Mouse (Mus musculus): ENCODE results near the gene Best2. TPM values are rescaled to one million over a fixed set of nuclear protein-coding genes. Genes with fewer than 3 reads are reported as not detected.
A peak's percentile ranks its signal among the peaks of the same experiment; 100 is the strongest.

Gene Best2
- polyA plus RNA-seq, 1 experiment: not detected

DNA sequence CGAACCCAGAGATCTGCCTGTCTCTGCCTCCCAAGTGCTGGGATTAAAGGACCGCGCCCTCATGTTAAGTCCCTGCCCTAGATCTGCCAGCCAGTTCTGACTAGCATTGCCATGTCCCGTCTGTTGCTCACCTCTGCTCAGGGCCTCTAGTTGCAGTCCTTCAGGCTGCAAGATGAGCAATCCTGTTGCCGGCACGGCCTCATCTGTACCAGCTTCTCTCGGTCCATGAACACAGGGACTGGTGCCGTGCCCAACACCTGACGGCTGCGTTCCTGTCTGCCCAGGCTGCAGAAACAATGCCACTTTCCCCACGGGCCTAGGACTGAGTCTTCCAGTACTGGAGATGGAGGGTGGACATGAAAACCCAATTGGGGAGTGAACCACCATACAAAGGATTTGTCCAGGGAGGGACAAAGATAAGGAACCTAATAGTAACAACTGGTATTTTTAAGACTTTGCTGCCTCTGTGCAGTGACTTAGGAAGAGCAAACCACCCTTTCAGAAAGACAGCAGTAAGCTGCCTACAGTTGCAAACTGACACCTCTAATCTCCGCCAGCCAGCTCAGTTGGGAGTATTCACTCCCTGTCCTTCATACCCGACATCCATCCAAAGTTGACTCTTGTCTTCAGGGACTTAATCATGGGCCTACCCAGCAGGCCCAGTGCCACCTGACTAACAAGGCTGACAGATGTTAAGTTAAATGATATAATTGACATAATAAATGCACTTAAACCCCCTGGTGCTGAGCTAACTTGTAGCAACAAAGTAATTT, 46.6 kb downstream of the Best2 start:
- H3K27ac ChIP-seq (ENCODE audit: insufficient read depth, low read depth, low read length): no peak overlapping the region
- TF ChIP-seq POLR2A (IDR thresholded peaks at IDR 0.05; ENCODE audit: insufficient read depth, low read depth, low read length): no peak
- no peak for TF ChIP-seq CTCF (IDR thresholded peaks at IDR 0.05; ENCODE audit: insufficient read depth, low read depth, low read length)
- WGBS: 88% methylated on average over 13 of the region's 13 CpGs
- H3K4me3 ChIP-seq (ENCODE audit: insufficient read depth, low read depth, low read length): no peak overlapping the region
- H3K4me1 ChIP-seq (ENCODE audit: control insufficient read depth, insufficient read depth, low read length): peaks cover 14% of the 10 kb centered on the region

DNA sequence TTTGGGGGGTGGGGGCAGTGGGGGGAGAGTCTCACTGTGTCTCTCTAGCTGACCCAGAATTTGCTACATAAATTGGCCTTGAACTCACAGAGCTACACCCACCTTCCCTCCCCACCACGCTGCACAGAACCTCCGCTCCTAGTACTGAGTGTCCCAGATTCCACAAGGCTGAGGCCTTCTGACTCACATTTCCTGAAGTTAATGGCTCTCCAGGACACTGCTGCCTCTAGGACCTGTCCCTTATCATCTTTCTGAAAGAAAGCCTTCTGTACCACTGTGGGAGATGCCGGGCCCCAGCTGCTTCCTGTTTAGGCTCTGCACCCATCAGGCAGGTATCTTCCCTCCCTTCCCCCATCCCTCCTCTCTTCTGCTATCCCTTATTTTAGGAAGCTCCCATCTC, 47.7 kb downstream of the Best2 start:
- H3K4me3 ChIP-seq (ENCODE audit: insufficient read depth, low read depth, low read length): no peak overlapping the region
- 71% methylated on average over 3 of the region's 3 CpGs for WGBS
- no peak for TF ChIP-seq POLR2A (IDR thresholded peaks at IDR 0.05; ENCODE audit: insufficient read depth, low read depth, low read length)
- TF ChIP-seq CTCF (IDR thresholded peaks at IDR 0.05; ENCODE audit: insufficient read depth, low read depth, low read length): no peak
- no peak overlapping the region for H3K27ac ChIP-seq (ENCODE audit: insufficient read depth, low read depth, low read length)
- H3K4me1 ChIP-seq (ENCODE audit: control insufficient read depth, insufficient read depth, low read length): peaks cover 14% of the 10 kb centered on the region

DNA sequence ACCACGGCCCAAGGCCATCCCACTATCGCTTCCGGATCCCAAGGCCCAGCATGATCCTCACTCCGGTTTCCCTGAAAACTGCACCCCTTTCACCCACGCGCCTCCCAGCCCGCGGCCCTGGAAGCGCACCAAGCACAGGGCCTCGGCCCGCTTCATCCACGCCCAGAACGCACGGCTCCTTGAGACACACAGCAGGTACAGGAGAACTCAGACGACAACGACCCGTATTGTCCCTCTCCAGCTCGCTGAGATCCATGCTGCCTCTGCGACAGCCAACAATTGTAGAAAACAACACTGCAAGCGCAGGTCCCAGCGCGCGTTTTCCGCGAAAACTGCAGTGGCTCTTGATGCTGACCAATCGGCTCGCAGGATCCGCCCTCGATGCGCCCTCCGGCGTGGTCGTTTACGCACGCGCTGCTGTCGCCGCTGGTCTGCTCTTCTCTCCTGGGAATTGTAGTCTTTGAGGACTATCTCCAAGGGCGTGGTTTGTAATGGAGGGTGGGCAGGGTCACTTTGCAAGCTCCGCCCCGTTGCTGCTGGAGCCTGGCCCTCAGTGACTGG, 48.5 kb downstream of the Best2 start:
- WGBS: under 1% methylated on average over 41 of the region's 41 CpGs

DNA sequence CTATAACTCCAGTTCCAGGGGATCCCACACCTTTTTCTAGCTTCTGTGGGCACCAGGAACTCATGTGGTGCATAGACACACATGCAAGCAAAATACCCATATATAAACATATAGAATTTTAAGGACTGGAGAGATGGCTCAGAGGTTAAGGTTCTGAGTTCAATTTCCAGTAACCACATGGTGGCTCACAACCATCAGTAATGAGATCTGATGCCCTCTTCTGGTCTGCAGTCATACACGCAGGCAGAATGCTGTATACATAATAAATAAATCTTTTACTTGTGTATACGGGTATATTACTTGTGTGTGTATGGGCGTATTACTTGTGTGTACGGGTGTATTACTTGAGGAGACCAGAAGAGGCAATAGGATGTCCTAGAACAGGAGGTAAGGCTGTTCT, 50.4 kb downstream of the Best2 start:
- WGBS: 86% methylated on average over 4 of the region's 4 CpGs
- Histone ChIP-seq H3K4me3 (ENCODE audit: insufficient read depth, low read depth, low read length) (no peak overlapping the region), H3K27ac (ENCODE audit: insufficient read depth, low read depth, low read length) (no peak overlapping the region), H3K4me1 (ENCODE audit: control insufficient read depth, insufficient read depth, low read length) (peaks cover 5% of the 10 kb centered on the region)
- no peak for TF ChIP-seq CTCF (IDR thresholded peaks at IDR 0.05; ENCODE audit: insufficient read depth, low read depth, low read length)
- no peak for TF ChIP-seq POLR2A (IDR thresholded peaks at IDR 0.05; ENCODE audit: insufficient read depth, low read depth, low read length)

More for the DNA sequence above, 48.5 kb downstream of the Best2 start:
- 0 out of 2 replicates have a peak, but pooled peaks have one; percentile 35 for TF ChIP-seq POLR2A (IDR thresholded peaks at IDR 0.05; ENCODE audit: insufficient read depth, low read depth, low read length)
- TF ChIP-seq CTCF (IDR thresholded peaks at IDR 0.05; ENCODE audit: insufficient read depth, low read depth, low read length): no peak
- Histone ChIP-seq H3K4me3 (ENCODE audit: insufficient read depth, low read depth, low read length) (peak overlapping the region; percentile 72), H3K27ac (ENCODE audit: insufficient read depth, low read depth, low read length) (no peak overlapping the region), H3K4me1 (ENCODE audit: control insufficient read depth, insufficient read depth, low read length) (peaks cover 8% of the 10 kb centered on the region)

DNA sequence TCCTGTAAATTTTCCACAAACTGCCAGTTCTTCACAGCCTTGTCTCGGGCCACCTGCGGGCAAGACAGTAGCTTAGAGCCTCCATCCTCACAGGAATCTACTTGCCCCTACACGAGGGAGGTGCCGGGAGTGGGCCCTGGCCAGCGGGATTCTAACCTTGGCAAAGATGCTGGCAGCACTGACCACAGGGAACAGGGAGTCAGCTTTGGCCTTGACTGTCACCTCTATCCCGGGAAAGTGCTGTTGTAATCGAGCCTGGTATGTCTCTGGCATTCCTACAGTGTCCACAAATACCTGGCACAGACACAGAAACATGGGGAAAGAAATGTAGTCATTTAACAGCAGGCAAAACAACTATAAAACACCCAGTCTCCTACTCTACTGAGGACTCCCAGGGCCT, 54.5 kb downstream of the Best2 start:
- no peak overlapping the region for H3K27ac ChIP-seq (ENCODE audit: insufficient read depth, low read depth, low read length)
- WGBS: 89% methylated on average over 7 of the region's 7 CpGs
- no peak for TF ChIP-seq POLR2A (IDR thresholded peaks at IDR 0.05; ENCODE audit: insufficient read depth, low read depth, low read length)
- no peak for TF ChIP-seq CTCF (IDR thresholded peaks at IDR 0.05; ENCODE audit: insufficient read depth, low read depth, low read length)

More for the DNA sequence above, 54.5 kb downstream of the Best2 start:
- no peak overlapping the region for H3K4me3 ChIP-seq (ENCODE audit: insufficient read depth, low read depth, low read length)
- no peaks in the 10 kb centered on the region for H3K4me1 ChIP-seq (ENCODE audit: control insufficient read depth, insufficient read depth, low read length)

Other genes with a start within 250 kb of the Best2 start
- not detected in 2 replicates for gene Nfix, start 214.2 kb downstream of the Best2 start, polyA plus RNA-seq (2012; ENCODE audit: insufficient read depth, insufficient read length, low replicate concordance, missing spikeins)
- gene Dand5, start 191.7 kb downstream of the Best2 start, polyA plus RNA-seq (2012; ENCODE audit: insufficient read depth, insufficient read length, low replicate concordance, missing spikeins): not detected in 2 replicates
- gene Gadd45gip1, start 183.0 kb downstream of the Best2 start, polyA plus RNA-seq (2012; ENCODE audit: insufficient read depth, insufficient read length, low replicate concordance, missing spikeins): not detected in 2 replicates
- not detected in 2 replicates for gene Rad23a, start 173.9 kb downstream of the Best2 start, polyA plus RNA-seq (2012; ENCODE audit: insufficient read depth, insufficient read length, low replicate concordance, missing spikeins)
- 225 TPM in 1 of 2 replicates, not detected in the other for gene Calr, start 167.6 kb downstream of the Best2 start, polyA plus RNA-seq (2012; ENCODE audit: insufficient read depth, insufficient read length, low replicate concordance, missing spikeins)
- not detected in 2 replicates for gene Farsa, start 157.5 kb downstream of the Best2 start, polyA plus RNA-seq (2012; ENCODE audit: insufficient read depth, insufficient read length, low replicate concordance, missing spikeins)
- not detected in 2 replicates for gene Syce2, start 142.4 kb downstream of the Best2 start, polyA plus RNA-seq (2012; ENCODE audit: insufficient read depth, insufficient read length, low replicate concordance, missing spikeins)
- gene Gcdh, start 120.6 kb downstream of the Best2 start, polyA plus RNA-seq (2012; ENCODE audit: insufficient read depth, insufficient read length, low replicate concordance, missing spikeins): not detected in 2 replicates
- gene Klf1, start 112.6 kb downstream of the Best2 start, polyA plus RNA-seq (2012; ENCODE audit: insufficient read depth, insufficient read length, low replicate concordance, missing spikeins): not detected in 2 replicates
- gene Dnase2a, start 106.0 kb downstream of the Best2 start, polyA plus RNA-seq (2012; ENCODE audit: insufficient read depth, insufficient read length, low replicate concordance, missing spikeins): not detected in 2 replicates
- not detected in 2 replicates for gene Mast1, start 77.2 kb downstream of the Best2 start, polyA plus RNA-seq (2012; ENCODE audit: insufficient read depth, insufficient read length, low replicate concordance, missing spikeins)
- gene Rtbdn, start 67.5 kb downstream of the Best2 start, polyA plus RNA-seq (2012; ENCODE audit: insufficient read depth, insufficient read length, low replicate concordance, missing spikeins): not detected in 2 replicates
- not detected in 2 replicates for gene Gm49661, start 45.1 kb downstream of the Best2 start, polyA plus RNA-seq (2012; ENCODE audit: insufficient read depth, insufficient read length, low replicate concordance, missing spikeins)
- gene Prdx2, start 44.9 kb downstream of the Best2 start, polyA plus RNA-seq (2012; ENCODE audit: insufficient read depth, insufficient read length, low replicate concordance, missing spikeins): not detected in 2 replicates
- not detected in 2 replicates for gene Rnaseh2a, start 44.8 kb downstream of the Best2 start, polyA plus RNA-seq (2012; ENCODE audit: insufficient read depth, insufficient read length, low replicate concordance, missing spikeins)
- gene Junb, start 35.8 kb downstream of the Best2 start, polyA plus RNA-seq (2012; ENCODE audit: insufficient read depth, insufficient read length, low replicate concordance, missing spikeins): not detected in 2 replicates
- not detected in 2 replicates for gene Hook2, start 23.9 kb downstream of the Best2 start, polyA plus RNA-seq (2012; ENCODE audit: insufficient read depth, insufficient read length, low replicate concordance, missing spikeins)
- gene Asna1, start 10.8 kb upstream of the Best2 start, polyA plus RNA-seq (2012; ENCODE audit: insufficient read depth, insufficient read length, low replicate concordance, missing spikeins): not detected in 2 replicates
- gene Trir, start 12.3 kb upstream of the Best2 start, polyA plus RNA-seq (2012; ENCODE audit: insufficient read depth, insufficient read length, low replicate concordance, missing spikeins): not detected in 2 replicates
- not detected in 2 replicates for gene Tnpo2, start 22.4 kb upstream of the Best2 start, polyA plus RNA-seq (2012; ENCODE audit: insufficient read depth, insufficient read length, low replicate concordance, missing spikeins)
- gene Fbxw9, start 45.5 kb upstream of the Best2 start, polyA plus RNA-seq (2012; ENCODE audit: insufficient read depth, insufficient read length, low replicate concordance, missing spikeins): not detected in 2 replicates
- gene Gm5741, start 53.5 kb upstream of the Best2 start, polyA plus RNA-seq (2012; ENCODE audit: insufficient read depth, insufficient read length, low replicate concordance, missing spikeins): not detected in 2 replicates
- not detected in 2 replicates for gene Dhps, start 57.2 kb upstream of the Best2 start, polyA plus RNA-seq (2012; ENCODE audit: insufficient read depth, insufficient read length, low replicate concordance, missing spikeins)
- gene Wdr83os, start 66.2 kb upstream of the Best2 start, polyA plus RNA-seq (2012; ENCODE audit: insufficient read depth, insufficient read length, low replicate concordance, missing spikeins): not detected in 2 replicates
- not detected in 2 replicates for gene Wdr83, start 66.8 kb upstream of the Best2 start, polyA plus RNA-seq (2012; ENCODE audit: insufficient read depth, insufficient read length, low replicate concordance, missing spikeins)
- 98.2 TPM in 1 of 2 replicates, not detected in the other for gene Man2b1, start 68.7 kb upstream of the Best2 start, polyA plus RNA-seq (2012; ENCODE audit: insufficient read depth, insufficient read length, low replicate concordance, missing spikeins)
- not detected in 2 replicates for gene Zfp791, start 108.6 kb upstream of the Best2 start, polyA plus RNA-seq (2012; ENCODE audit: insufficient read depth, insufficient read length, low replicate concordance, missing spikeins)
- gene Cks1brt, start 137.4 kb upstream of the Best2 start, polyA plus RNA-seq (2012; ENCODE audit: insufficient read depth, insufficient read length, low replicate concordance, missing spikeins): not detected in 2 replicates
- not detected in 2 replicates for gene Olfr371, start 211.5 kb upstream of the Best2 start, polyA plus RNA-seq (2012; ENCODE audit: insufficient read depth, insufficient read length, low replicate concordance, missing spikeins)

All from olfactory bulb, adult 2 months (tissue).